Comparison of ENCODE assay signal across 7 mouse cellular contexts in genomic region chr11:69397581-69398057, GRCm38 (mm10). TPM values are rescaled to one million over a fixed set of nuclear protein-coding genes. Genes with fewer than 3 reads are reported as not detected.
DNase-seq lines count a peak whose midpoint lies in the region; ATAC-seq lines count a peak whose summit lies in the region.

No protein-coding gene starts in this region.

- peaks cover 50% of the 10 kb centered on the region for H3K36me3 ChIP-seq in forebrain, embryonic 13.5 days (ENCODE audit: poor library complexity, severe bottlenecking)
- peaks cover 14% of the 10 kb centered on the region for H3K36me3 ChIP-seq in intestine, embryonic 16.5 days (ENCODE audit: control insufficient read depth, insufficient read depth, low read length)
- peaks cover 38% of the 10 kb centered on the region for H3K36me3 ChIP-seq in midbrain, embryonic 13.5 days

- H3K9ac ChIP-seq in forebrain, embryonic 13.5 days, result peak overlapping the region; percentile 55
- H3K9ac ChIP-seq in intestine, embryonic 16.5 days (ENCODE audit: low read depth, low read length), result peak overlapping the region; percentile 58
- H3K9ac ChIP-seq in midbrain, embryonic 13.5 days (replicated peaks), result peak overlapping the region; percentile 58

- H3K4me1 ChIP-seq in forebrain, embryonic 13.5 days, result peaks cover 47% of the 10 kb centered on the region
- peaks cover 36% of the 10 kb centered on the region for H3K4me1 ChIP-seq in intestine, embryonic 16.5 days (ENCODE audit: control insufficient read depth, insufficient read depth, low read length)
- peaks cover 51% of the 10 kb centered on the region for H3K4me1 ChIP-seq in midbrain, embryonic 13.5 days (replicated peaks)

- H3K27me3 ChIP-seq in forebrain, embryonic 13.5 days, result peaks cover 30% of the 10 kb centered on the region
- no peaks in the 10 kb centered on the region for H3K27me3 ChIP-seq in intestine, embryonic 16.5 days (replicated peaks; ENCODE audit: control insufficient read depth, insufficient read depth, low read length)
- H3K27me3 ChIP-seq in midbrain, embryonic 13.5 days, result peaks cover 18% of the 10 kb centered on the region

- peak overlapping the region; percentile 30 for H3K4me2 ChIP-seq in forebrain, embryonic 13.5 days
- peak overlapping the region; percentile 7 for H3K4me2 ChIP-seq in intestine, embryonic 16.5 days (ENCODE audit: low read depth, low read length)
- peak overlapping the region; percentile 85 for H3K4me2 ChIP-seq in midbrain, embryonic 13.5 days (replicated peaks)

- no peaks in the 10 kb centered on the region for H3K9me3 ChIP-seq in forebrain, embryonic 13.5 days (replicated peaks)
- no peaks in the 10 kb centered on the region for H3K9me3 ChIP-seq in intestine, embryonic 16.5 days (ENCODE audit: control insufficient read depth, low read length)
- H3K9me3 ChIP-seq in midbrain, embryonic 13.5 days, result no peaks in the 10 kb centered on the region

- WGBS in forebrain, embryonic 13.5 days, result 9% methylated on average over 24 of the region's 24 CpGs
- WGBS in intestine, embryonic 16.5 days, result 31% methylated on average over 24 of the region's 24 CpGs
- WGBS in midbrain, embryonic 13.5 days, result 6% methylated on average over 24 of the region's 24 CpGs

- 0 out of 2 replicates have a peak overlapping the region, but pooled peaks have one; percentile 8 for H3K27ac ChIP-seq in forebrain, embryonic 13.5 days
- H3K27ac ChIP-seq in intestine, embryonic 16.5 days (ENCODE audit: low read length), result peak overlapping the region; percentile 49
- peak overlapping the region; percentile 97; the same call in 1 of the 2 replicates for H3K27ac ChIP-seq in midbrain, embryonic 13.5 days

- DNase-seq in ovary, postnatal 36 days (ENCODE audit: low spot score), result peak; percentile 40
- DNase-seq in ovary, postnatal 14 days (ENCODE audit: low spot score), result no peak
- DNase-seq in cerebellum, adult 8-10 months, result peak; percentile 62
- DNase-seq in urinary bladder, postnatal 14 days (ENCODE audit: low spot score), result no peak

- peak overlapping the region; percentile 13; the same call in 1 of the 2 replicates for H3K4me3 ChIP-seq in forebrain, embryonic 13.5 days
- H3K4me3 ChIP-seq in intestine, embryonic 16.5 days (ENCODE audit: low read length), result peak overlapping the region; percentile 30
- H3K4me3 ChIP-seq in midbrain, embryonic 13.5 days (replicated peaks), result peak overlapping the region; percentile 21

- ATAC-seq in forebrain, embryonic 13.5 days, result no peak
- ATAC-seq in intestine, embryonic 16.5 days, result no peak
- ATAC-seq in midbrain, embryonic 13.5 days, result no peak

RNA-seq across cellular contexts. Expression of gene Tmem88, which starts 0.4 kb away (rescaled TPM):
- 6.3 and 6.6 TPM in 2 replicates for polyA plus RNA-seq in forebrain, embryonic 13.5 days (2015; fragmentation: Nextera tagmentation; extraction: Ambion mirVana)
- 30.8 and 31.0 TPM in 2 replicates for polyA plus RNA-seq in intestine, embryonic 16.5 days (2015; fragmentation: Nextera tagmentation; extraction: Ambion mirVana)
- polyA plus RNA-seq in midbrain, embryonic 13.5 days (2015; fragmentation: Nextera tagmentation; extraction: Ambion mirVana), result 4.9 and 7.0 TPM in 2 replicates

RNA-seq across cellular contexts. Expression of gene Cyb5d1, which starts 2.2 kb away (rescaled TPM):
- 45.9 and 48.6 TPM in 2 replicates for polyA plus RNA-seq in forebrain, embryonic 13.5 days (2015; fragmentation: Nextera tagmentation; extraction: Ambion mirVana)
- polyA plus RNA-seq in intestine, embryonic 16.5 days (2015; fragmentation: Nextera tagmentation; extraction: Ambion mirVana), result 22.6 and 24.0 TPM in 2 replicates
- polyA plus RNA-seq in midbrain, embryonic 13.5 days (2015; fragmentation: Nextera tagmentation; extraction: Ambion mirVana), result 41.8 and 47.7 TPM in 2 replicates

RNA-seq across cellular contexts. Expression of gene Naa38, which starts 2.3 kb away (rescaled TPM):
- polyA plus RNA-seq in forebrain, embryonic 13.5 days (2015; fragmentation: Nextera tagmentation; extraction: Ambion mirVana), result 100.0 and 108 TPM in 2 replicates
- polyA plus RNA-seq in intestine, embryonic 16.5 days (2015; fragmentation: Nextera tagmentation; extraction: Ambion mirVana), result 168 and 170 TPM in 2 replicates
- polyA plus RNA-seq in midbrain, embryonic 13.5 days (2015; fragmentation: Nextera tagmentation; extraction: Ambion mirVana), result 92.2 and 105 TPM in 2 replicates

RNA-seq across cellular contexts. Expression of gene Kdm6b, which starts 15.9 kb away (rescaled TPM):
- 55.4 and 59.3 TPM in 2 replicates for polyA plus RNA-seq in forebrain, embryonic 13.5 days (2015; fragmentation: Nextera tagmentation; extraction: Ambion mirVana)
- 17.6 and 18.8 TPM in 2 replicates for polyA plus RNA-seq in intestine, embryonic 16.5 days (2015; fragmentation: Nextera tagmentation; extraction: Ambion mirVana)
- 54.9 and 59.2 TPM in 2 replicates for polyA plus RNA-seq in midbrain, embryonic 13.5 days (2015; fragmentation: Nextera tagmentation; extraction: Ambion mirVana)

RNA-seq across cellular contexts. Expression of gene Chd3, which starts 28.4 kb away (rescaled TPM):
- 104 and 106 TPM in 2 replicates for polyA plus RNA-seq in forebrain, embryonic 13.5 days (2015; fragmentation: Nextera tagmentation; extraction: Ambion mirVana)
- 33.4 and 35.5 TPM in 2 replicates for polyA plus RNA-seq in intestine, embryonic 16.5 days (2015; fragmentation: Nextera tagmentation; extraction: Ambion mirVana)
- 83.5 and 91.9 TPM in 2 replicates for polyA plus RNA-seq in midbrain, embryonic 13.5 days (2015; fragmentation: Nextera tagmentation; extraction: Ambion mirVana)

Comparison
In these comparisons a context has a peak if more than half of its experiments do, and no peak if none do; other contexts are left out.
1. DNase-seq: peak in ovary, postnatal 36 days (single experiment) and cerebellum, adult 8-10 months (single experiment); none in ovary, postnatal 14 days (single experiment) and urinary bladder, postnatal 14 days (single experiment).
2. H3K27ac ChIP-seq: peak in every context shown above with its lines; median percentile 97 in midbrain, embryonic 13.5 days; 49 in intestine, embryonic 16.5 days; 8 in forebrain, embryonic 13.5 days.
3. H3K4me2 ChIP-seq: peak in every context shown above with its lines; median percentile 85 in midbrain, embryonic 13.5 days; 30 in forebrain, embryonic 13.5 days; 7 in intestine, embryonic 16.5 days.
4. Peak in every context shown above with its lines, with median percentiles within 50 percentile points of each other: H3K4me3 ChIP-seq and H3K9ac ChIP-seq.